Mouse (Mus musculus) A20 (cell line): ENCODE measurements around the gene Irf2bp2.

ENCODE experiments used
- DNase-seq: peaks from one replicate; pipeline ENCODE4 v3.0.0-alpha.2; 2011; ENCODE audit warnings: low read depth, low spot score

The Irf2bp2 gene

DNA sequence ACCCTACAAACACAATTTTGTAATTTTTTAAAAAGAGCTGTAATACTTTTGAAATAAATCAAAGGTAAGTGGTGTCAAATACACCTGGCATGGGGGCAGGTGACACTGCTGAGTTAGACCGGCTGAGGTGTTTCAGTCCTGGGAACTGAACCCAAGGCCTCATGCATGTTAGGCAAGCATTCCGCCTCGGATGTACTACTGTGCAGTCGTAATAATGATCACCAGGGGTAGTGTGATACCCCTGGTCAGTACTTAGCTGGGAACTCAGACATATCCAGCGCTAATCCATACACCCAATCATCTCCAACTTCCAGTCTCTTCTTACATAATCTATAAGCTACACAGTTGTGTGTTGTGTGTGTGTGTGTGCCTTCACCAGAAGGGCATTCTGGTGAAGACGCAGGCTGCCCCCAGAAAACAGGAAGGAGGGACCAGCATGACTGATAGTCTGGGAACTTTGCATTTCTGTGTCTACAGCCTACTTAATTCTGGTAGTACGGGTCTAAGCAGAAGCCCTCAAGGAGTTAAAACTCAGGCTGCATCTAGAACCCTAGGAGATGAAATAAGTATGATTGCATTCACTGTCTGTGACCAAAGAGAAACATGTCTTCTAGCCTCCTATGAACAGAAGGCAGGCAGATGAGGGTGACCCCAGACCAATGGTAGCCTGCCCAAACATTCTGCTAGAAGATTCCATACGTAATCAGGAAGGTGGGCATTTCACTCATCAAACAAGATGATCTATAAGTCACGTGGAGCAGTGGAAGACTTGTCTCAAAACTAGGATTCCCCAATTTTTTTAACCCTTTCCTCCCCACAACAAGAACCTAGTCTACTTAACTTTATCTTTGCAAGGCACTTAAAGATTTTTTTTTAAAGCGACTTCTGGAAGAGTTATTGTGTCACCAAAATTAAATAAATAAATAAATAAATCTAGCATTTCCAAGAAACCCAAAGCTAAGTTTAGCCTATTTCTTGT, 6.9 kb downstream of the Irf2bp2 start:
- peak; percentile 76 for DNase-seq

DNA sequence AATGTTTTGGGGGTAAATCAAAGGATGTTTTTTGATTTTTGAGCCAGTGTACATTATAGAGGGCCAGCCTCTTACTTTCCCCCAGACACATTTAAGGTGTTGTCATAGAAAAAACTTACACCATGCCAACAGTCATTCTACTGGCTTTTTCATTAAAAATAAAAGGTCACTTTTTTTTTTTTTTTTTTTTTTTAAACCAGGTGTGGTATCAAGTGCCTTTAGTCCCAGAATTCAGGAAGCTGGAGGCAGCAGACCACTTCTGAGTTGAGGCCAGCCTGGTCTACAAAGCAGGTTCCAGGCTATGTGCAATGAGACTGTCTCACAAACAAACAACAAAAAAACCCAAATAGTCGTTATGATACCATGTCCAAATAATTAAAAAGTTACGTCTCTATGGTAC, 7.7 kb downstream of the Irf2bp2 start:
- no peak for DNase-seq

DNA sequence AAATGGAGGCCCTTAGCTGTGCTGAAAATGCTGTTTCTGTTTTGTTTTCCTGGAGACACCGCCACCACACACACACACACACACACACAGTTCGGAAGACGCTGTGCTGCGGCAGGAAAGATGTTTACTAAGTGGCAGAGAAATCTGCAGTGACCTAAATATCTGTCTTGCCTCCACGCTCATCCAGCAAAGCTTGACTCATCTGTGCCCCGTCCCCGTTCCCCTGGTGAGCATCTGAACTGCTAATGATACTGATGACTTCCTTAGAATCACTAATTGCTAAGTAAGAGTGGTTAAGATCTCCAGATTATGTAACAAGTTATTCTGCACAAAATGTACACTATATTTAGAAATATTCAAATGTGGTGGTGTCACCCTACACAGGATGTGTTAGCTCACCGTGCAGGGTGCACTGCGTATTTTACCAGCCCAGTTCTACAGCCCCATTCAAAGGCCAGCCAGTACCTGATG, 8.2 kb downstream of the Irf2bp2 start:
- peak; percentile 89 for DNase-seq

DNA sequence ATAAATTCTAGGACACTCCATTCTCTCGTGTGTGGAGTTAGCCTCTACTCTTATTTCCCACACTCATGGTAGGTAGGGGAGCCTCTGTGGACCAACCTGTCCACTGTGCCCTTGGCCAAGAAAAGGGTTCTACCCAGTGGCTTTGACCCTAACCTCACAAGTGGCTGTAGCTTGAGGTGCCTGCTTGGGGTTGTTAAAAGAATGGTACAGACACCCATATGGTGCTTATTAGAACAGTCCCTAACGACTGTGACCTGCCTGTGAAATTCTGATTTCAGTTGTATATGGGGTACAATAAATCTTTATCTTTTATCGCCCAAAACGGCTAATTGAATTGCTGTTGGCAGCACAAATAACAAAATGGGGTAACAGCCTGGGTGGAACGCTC, 8.9 kb downstream of the Irf2bp2 start:
- no peak for DNase-seq

DNA sequence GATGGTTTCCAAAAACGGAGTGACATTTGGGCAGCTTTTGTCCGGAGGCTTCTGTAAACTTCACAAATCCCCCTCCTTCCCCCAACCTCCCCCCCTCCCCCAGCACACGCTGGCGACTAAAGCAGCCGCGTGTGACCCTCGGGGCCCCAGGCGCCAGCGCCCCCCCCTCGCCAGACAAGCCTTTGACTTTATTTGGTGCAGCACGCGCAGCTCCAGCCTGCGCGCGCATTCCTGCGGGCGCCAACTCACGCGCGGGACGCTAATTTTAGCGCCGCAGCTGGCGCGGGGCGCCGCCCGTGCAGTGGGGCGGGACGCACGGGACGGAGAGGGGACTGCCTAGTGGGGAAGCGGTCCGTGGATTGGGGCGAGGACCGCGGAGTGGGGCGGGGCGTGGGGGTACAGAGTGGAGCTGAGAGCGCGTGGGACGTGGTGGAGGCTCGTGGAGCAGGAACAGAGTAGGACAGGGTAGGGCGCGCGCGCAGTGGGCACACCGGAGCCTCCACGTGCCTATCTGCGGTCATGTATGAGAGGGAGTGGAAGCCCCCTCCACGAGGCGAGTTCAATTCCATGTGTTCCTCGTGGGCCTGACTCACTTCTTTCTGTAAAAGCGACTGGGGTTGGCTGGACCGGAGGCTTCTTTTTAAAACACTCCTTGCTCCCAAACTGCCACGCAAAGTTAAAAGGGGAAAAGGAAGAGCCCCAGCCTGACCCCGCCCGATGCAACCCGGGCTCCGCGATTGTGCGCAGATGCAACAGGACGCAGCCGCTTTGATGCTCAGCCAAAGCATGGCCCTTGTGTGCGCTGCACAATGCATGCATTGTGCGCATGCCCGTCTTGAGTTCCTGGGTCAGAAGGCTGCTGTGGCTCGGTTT, 9.6 kb downstream of the Irf2bp2 start:
- peak; percentile 92 for DNase-seq

DNA sequence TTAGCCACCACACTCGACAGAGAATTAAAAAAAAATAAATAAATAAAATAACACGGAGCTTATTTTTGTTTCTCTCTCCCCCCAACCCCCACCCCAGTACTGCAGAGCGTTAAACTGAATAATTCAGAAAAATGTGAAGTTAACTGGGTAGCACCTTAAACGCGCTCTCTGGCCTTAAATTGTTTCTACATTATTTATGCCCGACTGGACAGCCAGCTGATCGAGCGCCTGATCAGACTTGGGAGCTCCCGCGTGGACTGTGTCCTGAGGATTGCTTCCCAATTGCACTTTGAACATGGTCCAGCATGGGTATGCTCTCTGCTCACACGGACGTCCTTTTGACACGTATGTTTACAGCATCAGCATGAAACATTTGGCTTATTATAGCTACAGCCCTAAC, 10.3 kb downstream of the Irf2bp2 start:
- peak; percentile 65 for DNase-seq

DNA sequence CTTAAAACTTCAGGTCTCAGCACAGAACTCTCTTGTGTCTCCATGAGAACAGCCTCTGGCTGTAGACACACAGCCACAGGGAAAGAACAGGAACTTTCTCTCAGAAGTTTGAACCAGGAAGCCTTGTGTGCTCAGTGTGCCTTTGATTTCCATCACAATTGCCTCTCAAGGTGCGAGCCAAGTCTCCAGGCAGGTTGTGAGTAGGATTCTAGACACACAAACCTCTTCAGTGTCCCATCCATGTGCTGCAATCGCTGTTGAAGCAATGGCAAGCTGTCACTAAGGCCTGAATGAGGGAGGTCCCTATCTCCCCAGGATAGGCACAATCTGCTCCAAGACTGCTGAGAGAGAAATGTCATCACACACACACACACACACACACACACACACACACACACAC, 10.8 kb downstream of the Irf2bp2 start:
- no peak for DNase-seq

DNA sequence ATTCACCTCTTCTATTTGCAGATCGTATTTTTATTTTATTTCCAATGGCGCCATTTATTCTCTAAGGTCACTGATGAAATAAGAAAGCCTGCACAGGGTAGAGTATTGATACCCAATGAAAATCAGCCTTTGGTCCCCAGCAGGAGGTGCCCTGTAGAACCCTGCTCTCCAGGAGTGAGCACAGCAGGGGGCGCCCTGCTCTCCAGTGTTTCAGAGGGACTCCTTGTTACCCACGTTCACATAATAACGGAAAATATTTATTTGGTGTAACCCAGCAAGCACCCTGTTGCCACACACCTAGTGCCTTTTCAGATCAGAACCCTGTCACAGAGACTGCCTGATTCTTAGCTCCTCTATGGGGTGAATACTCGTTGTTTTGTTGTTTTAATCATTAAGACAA, 11.3 kb downstream of the Irf2bp2 start:
- DNase-seq, result peak; percentile 90

DNA sequence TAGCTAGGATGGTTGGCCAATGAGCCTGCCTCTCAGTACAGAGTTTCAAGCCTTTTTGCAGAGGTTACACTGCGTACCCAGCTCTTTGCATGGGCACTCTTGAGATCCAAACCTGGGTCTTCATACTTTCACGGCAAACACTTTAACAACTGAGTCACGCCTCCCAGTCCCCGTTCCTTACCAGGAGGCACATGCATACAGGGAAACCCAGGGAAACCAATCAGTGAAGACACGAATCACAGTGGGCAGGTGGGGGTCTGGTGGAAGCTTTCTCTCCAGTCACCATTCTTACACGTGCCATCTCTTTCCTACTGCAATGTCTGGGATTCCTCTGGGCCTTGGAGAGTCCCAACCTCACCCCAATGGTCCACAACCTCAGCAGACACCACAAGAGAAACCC, 12.1 kb downstream of the Irf2bp2 start:
- DNase-seq, result no peak

DNA sequence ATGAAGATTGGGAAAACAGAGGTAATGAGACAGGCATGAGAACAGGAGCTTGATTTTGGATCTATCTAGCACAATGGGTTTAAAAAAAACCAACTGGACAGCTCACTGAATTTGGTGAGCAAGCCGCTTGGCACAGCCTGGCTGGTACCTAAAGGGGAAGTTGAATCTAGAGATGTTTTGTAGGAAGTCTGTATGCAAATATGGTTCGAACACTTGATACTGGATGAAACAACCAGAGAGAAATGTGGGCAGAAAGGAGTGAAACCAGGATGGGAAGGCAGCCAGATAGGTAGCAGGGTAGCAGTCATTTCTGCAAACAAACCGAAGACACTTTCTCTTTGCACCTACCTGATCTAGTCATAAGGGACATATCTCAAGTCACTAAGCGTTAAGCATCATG, 13.0 kb downstream of the Irf2bp2 start:
- DNase-seq, result peak; percentile 66

DNA sequence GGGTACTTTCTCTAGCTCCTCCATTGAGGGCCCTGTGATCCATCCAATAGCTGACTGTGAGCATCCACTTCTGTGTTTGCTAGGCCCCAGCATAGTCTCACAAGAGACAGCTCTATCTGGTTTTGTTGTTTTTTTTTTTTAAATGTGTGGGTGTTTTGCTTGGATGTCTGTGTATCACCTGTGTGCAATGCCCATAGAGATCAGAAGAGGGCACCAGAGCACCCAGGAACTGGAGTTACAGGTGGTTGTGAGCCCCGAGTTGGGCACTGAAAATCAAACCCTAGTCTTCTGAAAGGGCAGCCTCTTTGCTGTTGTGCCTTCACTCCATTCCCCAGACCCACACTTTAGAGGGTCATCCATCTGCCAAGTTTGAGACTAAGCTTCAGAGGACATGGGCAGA, 13.7 kb downstream of the Irf2bp2 start:
- peak; percentile 41 for DNase-seq

DNA sequence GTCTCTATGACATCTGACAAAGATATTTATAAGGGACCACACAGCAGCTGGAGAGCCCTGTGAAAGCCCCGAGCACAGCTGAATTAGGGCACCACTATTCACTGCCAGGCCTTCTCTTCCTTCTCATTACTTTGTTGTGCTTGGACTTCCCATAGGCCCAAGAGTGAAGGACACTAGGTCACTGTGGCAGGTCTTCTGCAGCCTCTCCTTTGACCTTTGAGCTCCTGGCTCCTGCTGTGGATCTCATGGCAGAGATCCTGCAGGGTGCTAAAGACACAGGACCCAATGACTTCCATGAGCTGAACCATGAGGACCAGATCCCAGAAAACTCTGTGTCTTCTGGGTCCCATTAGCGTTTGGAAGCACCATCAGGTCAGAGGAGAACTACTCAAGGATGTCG, 15.1 kb downstream of the Irf2bp2 start:
- no peak for DNase-seq

DNA sequence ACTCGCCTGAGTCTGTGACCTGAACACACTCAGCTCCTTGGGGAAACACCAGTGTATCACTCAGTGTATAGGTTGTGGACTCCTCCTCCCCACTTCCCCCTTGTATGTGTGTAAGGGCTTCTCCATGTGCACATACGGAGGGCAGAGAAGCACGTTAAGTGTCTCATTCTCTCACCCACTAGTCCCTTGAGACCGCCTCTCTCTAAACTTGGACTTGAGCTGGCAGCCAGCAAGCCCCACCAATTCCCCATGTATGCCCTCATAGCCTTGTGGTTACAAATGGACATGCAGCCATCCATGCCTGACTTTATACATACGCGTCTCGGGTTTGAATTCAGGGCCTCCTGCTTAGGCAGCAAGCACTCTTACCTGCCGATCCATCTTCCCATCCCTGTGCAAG, 16.9 kb downstream of the Irf2bp2 start:
- no peak for DNase-seq

DNA sequence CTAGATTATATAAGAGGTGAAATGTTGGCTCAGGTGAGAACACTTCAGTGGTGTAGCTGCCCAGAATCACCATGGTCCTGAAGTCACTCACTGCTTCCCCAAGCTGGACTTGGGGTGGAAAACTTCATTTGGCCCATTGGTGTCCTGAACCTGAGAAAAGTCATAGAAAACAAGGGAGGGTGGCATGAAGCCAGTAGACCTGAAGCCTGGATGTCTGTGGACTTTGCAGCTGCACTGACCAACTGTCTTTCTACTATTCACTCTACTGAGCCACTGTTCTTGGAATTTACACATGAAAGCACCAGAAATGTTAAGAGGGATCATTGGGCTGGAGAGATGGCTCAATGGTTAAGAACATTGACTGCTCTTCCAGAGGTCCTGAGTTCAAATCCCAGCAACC, 17.7 kb downstream of the Irf2bp2 start:
- DNase-seq, result no peak

DNA sequence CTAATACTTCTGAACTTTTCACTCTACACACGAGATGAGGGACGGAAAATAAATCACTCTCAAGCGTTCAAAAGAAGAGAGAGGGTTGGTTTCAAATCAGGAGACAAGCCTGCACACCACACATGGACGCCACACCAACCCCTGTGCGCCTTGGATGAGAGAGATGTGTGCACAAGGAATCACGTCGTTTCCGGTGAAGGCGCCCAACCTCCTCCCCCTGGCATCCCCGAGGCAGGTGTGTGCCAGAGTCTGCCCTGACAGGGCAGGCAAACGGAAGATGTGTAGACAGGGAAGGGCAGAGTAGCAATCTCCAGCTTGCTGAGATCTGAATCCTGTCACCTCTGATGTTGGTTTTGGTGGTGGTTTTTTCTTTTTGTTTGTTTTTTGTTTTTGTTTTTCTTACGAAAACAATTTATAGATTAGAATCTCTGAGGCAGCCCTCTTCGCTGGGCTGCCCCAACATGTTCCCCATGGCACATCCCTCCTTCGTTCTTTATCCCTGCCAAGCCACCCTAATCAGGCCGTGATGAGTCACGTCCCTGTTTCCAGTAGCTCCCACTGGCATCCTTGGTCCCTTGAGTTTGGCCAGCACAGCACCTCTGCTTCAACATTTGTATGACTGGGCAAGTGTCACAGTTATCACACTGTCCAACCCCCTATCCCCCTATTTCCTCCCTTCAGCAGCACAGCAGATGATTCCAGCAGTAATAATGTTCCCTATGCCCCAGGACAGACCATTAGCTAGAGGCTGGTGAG, 18.7 kb downstream of the Irf2bp2 start:
- DNase-seq, result no peak

DNA sequence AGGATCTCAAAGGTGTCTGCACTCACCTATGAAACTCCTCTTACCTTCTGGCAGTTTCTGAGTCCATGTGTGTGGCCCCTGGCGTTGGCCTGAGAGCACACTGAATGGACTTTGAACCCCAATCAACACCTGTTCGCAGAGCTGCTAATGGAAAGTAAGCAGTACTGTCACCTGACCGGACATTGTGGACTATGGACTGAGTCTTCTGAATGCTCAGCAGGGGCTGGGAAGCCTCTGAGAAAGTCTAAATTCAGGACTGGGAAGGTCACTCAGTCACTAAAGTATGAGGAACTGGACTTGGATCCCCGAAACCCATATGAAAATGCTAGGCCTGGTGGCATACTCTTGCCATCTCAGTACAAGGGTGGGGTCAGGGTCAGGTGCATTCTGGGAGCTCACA, 19.9 kb downstream of the Irf2bp2 start:
- DNase-seq, result no peak

DNA sequence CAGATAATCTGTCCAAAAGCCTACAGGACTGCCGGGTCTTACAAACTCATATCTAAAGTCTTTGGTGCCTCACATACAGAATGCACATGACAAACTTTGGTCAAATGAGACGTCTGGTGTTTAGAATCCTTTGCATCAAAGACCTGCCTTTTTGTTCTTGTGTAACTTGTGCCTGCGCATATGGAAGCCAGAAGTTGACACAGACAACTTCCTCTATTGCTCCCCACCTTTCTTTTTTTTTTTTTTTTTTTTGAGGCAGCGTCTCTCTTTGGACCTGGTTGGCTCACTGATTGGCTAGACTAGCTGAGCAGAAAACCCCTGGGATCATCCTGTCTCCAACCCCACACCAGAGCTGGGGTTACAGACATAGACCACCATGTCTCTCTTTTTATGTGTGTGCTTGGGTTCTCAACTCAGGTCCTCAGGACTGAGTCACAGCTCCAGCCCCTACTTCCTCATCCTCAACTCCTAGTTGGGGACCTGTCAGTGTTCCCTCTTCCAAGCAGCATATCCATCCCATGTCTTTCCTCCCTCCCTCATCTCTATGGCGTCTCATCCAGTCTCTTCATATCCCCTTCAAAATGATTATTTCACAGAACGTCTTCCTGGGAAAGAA, 20.6 kb downstream of the Irf2bp2 start:
- no peak for DNase-seq

DNA sequence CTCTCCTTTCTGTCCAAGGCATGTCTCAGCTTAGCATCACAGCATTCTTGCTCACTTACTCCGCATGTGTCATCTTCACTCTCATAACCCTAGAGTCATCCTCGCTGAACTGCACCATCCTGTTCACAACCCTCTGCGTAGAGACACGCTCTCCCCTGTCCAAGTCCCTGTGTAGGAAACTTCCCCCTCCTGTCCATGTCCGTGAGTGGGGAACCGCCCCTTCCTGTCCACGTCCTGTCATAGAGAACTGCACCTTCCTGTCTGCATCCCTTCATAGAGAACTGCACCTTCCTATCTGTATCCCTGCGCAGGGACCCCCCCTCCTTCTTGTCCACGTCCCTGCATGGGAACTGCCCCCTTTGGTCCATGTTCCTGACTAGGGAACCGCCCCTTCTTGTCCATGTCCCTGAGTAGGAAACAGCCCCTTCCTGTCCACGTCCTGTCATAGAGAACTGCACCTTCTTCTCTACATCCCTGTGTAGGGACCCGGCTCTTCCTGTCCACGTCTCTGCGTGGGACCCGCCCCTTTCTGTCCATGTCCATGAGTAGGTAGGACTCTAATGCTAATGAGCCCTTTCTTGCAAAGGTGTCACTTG, 22.6 kb downstream of the Irf2bp2 start:
- DNase-seq, result no peak

DNA sequence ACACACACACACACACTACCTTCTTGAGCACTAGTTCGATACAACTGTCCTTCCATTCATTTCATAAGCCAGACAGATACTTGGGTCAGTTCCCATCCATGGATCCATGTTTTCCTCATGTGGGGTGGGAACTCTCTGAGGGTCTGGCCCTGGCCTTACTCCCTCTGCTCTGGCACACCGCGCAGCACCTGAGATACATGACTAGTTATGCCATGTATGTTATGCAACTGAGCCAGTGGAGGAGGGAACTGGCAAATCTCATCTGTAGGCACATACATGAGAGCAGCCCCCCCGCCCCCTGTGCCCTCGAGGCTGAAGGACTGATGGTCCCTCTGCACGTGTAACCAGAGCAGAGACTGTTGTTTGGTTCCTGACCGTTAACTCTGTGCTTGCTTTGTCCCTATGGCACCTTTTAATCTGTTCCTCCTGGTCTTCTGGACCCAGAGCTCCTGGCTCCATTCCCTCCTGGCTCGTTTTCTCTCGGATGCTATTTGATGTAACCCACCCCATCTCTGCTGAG, 23.2 kb downstream of the Irf2bp2 start:
- no peak for DNase-seq

DNA sequence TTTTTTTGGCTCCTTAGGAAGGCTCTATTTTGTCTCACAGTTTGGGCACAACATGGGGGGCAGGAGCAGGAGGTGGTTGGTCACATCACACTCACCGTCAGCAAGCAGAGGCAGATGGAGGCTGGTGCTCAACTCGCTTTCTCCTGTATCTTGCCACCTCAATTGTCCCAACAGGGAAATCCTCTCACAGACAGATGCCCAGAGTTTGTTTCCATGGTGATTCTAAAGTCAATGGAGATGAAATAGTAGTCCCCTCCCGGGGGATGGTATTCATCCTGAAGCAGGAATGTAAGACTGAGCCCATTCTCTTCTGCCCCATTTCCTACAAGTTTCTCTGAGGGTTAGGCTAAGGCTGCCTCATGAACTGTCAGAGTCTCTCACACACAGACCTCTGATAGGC, 23.7 kb downstream of the Irf2bp2 start:
- no peak for DNase-seq

DNA sequence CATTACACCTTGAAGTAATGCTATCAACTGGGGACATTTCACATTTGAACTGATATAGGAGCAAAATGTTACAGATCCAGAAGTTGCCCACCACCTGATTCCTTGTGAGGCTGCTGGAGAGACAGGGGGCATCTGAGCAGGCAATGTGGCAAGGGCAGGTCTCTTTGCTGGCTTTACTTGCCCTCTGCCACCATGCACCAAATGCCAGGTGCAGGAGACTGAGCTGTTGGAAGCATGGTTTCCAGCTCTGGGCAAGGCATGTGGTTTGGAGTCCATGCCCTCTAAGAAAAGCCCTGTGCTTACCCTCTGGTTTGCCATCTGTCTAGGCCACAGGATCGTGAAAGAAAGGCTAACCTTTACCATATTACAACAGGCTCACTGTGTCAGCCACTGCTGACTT, 24.1 kb downstream of the Irf2bp2 start:
- DNase-seq, result no peak
